Mouse (Mus musculus): ENCODE measurements around the gene Sectm1a.

DNA sequence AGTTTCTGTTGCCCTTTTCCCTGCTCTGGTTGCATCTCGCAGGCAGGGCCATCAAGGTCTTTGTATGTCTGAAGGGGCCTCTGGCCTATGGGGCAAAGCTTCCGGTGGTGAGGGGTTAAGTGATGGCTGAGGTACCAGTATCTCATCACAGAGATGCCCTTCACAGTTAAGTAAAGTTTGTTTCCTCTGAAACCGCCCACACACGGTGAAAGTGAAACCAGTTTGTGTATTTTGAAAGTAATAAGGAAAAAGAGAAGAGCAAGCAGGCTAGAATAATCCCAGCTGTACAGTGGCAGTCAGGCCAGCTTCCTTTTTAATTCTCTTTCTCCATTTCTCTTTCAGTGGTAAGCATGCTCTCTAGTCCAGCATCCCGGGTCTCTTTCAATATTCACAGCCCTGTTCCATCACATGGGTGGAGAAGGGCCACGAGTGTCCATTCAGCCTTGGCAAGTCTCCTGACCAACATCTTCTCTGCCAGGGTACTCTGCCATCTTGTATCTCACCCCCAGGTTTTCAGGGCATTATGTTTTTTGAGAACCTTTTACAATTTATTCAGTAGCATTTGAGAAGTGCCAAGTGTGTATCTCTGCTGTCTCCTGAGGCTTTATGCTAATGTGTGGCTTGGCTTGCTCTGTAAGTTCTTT, 2.0 kb upstream of the Sectm1a start:
- TF ChIP-seq POLR2A (IDR thresholded peaks at IDR 0.05; ENCODE audit: borderline replicate concordance, extremely low read depth, insufficient read depth, insufficient read length, poor library complexity, severe bottlenecking), result no peak
- TF ChIP-seq CTCF (IDR thresholded peaks at IDR 0.05; ENCODE audit: borderline replicate concordance, extremely low read depth, insufficient read depth, insufficient read length), result no peak

Measured in brain, embryonic 14.5 days (tissue).